Mouse (Mus musculus): ENCODE data around the gene Stum.

Gene Stum

GRCm38 (mm10) chr1:180428871-180429270 is 54.4 kb downstream of the Stum start:
- no peak for DNase-seq (ENCODE audit: low spot score)

- no peak for DNase-seq (ENCODE audit: low spot score)
Measured at GRCm38 (mm10) chr1:180428101-180428712, 55.1 kb downstream of the Stum start.

- DNase-seq (ENCODE audit: low spot score): no peak
Measured at GRCm38 (mm10) chr1:180427685-180428084, 55.6 kb downstream of the Stum start.

GRCm38 (mm10) chr1:180426405-180426804 is 56.9 kb downstream of the Stum start:
- DNase-seq (ENCODE audit: low spot score): no peak

GRCm38 (mm10) chr1:180423931-180424330 is 59.4 kb downstream of the Stum start:
- no peak for DNase-seq (ENCODE audit: low spot score)

- DNase-seq (ENCODE audit: low spot score): no peak
Measured at GRCm38 (mm10) chr1:180423008-180423639, 60.2 kb downstream of the Stum start.

GRCm38 (mm10) chr1:180422076-180422828 is 61.1 kb downstream of the Stum start:
- no peak for DNase-seq (ENCODE audit: low spot score)

GRCm38 (mm10) chr1:180421165-180421909 is 62.0 kb downstream of the Stum start:
- DNase-seq (ENCODE audit: low spot score): no peak

GRCm38 (mm10) chr1:180420496-180421164 is 62.7 kb downstream of the Stum start:
- no peak for DNase-seq (ENCODE audit: low spot score)

GRCm38 (mm10) chr1:180419059-180419458 is 64.2 kb downstream of the Stum start:
- DNase-seq (ENCODE audit: low spot score): no peak

- no peak for DNase-seq (ENCODE audit: low spot score)
Measured at GRCm38 (mm10) chr1:180417118-180417517, 66.2 kb downstream of the Stum start.

- no peak for DNase-seq (ENCODE audit: low spot score)
Measured at GRCm38 (mm10) chr1:180415836-180416235, 67.5 kb downstream of the Stum start.

GRCm38 (mm10) chr1:180415064-180415463 is 68.2 kb downstream of the Stum start:
- DNase-seq (ENCODE audit: low spot score): no peak

- no peak for DNase-seq (ENCODE audit: low spot score)
Measured at GRCm38 (mm10) chr1:180410306-180410705, 73.0 kb downstream of the Stum start.

GRCm38 (mm10) chr1:180409771-180410170 is 73.5 kb downstream of the Stum start:
- no peak for DNase-seq (ENCODE audit: low spot score)

- DNase-seq (ENCODE audit: low spot score): no peak
Measured at GRCm38 (mm10) chr1:180408832-180409231, 74.5 kb downstream of the Stum start.

- DNase-seq (ENCODE audit: low spot score): no peak
Measured at GRCm38 (mm10) chr1:180407727-180408719, 75.3 kb downstream of the Stum start.

GRCm38 (mm10) chr1:180407171-180407671 is 76.1 kb downstream of the Stum start:
- DNase-seq (ENCODE audit: low spot score): no peak

GRCm38 (mm10) chr1:180406336-180407035 is 76.8 kb downstream of the Stum start:
- no peak for DNase-seq (ENCODE audit: low spot score)
